Mouse (Mus musculus) erythroblast, embryonic 14.5 days (primary cell): ENCODE data around the gene Wbp11.

Source experiments
- GATA1 ChIP-seq: IDR thresholded peaks from 2 replicates; pipeline ENCODE4 v1.6.1; 2012; ENCODE audit warnings: low read length, inconsistent platforms, mixed read lengths
- TAL1 ChIP-seq: IDR thresholded peaks from 3 replicates; pipeline ENCODE4 v1.6.1; 2012; ENCODE audit warnings: low read length, inconsistent platforms, mixed read lengths

- no peak for TF ChIP-seq GATA1
- TF ChIP-seq TAL1: no peak
Measured at GRCm38 (mm10) chr6:136850267-136850666, 22.2 kb upstream of the Wbp11 start.
